Mouse (Mus musculus): ENCODE data around the gene Olfr157. TPM values are rescaled to one million over a fixed set of nuclear protein-coding genes. Genes with fewer than 3 reads are reported as not detected.

The Olfr157 gene
- not detected in 2 replicates for polyA plus RNA-seq (2015; fragmentation: Nextera tagmentation; extraction: Ambion mirVana)

DNA sequence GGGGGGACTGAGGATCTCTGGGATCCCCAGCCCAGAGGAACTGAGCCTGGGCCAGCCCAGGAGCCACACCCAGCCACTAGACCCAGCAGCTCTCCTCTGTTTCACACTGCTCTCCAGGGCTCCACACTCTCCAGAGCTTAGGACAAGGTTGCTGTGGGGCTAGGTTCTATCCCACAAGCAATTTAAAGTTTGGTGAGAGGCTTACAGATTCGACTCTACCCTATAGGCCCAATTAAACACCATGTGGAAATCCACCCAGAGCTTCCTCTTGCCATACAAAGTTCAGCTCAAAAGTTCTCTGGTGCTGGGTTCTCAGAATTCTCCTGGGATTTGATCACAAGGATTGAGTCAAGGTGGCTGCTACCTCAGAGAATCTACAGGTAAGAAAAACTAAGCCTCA is at the start of gene Olfr157:
TSS of gene Olfr157 (minus strand) at position 101 of the 400 bp plus-strand sequence.
- no peak within 1 kb of the TSS for H3K27ac ChIP-seq
- H3K4me1 ChIP-seq, result no peaks in the 10 kb centered on the region
- H3K27me3 ChIP-seq (replicated peaks), result no peaks in the 10 kb centered on the region
- no peak within 1 kb of the TSS for H3K9ac ChIP-seq
- WGBS, result 69% methylated on average over 1 of the region's 1 CpGs
- no peaks in the 10 kb centered on the region for H3K36me3 ChIP-seq
- H3K4me2 ChIP-seq, result no peak within 1 kb of the TSS
- H3K4me3 ChIP-seq (replicated peaks), result no peak within 1 kb of the TSS
- H3K9me3 ChIP-seq, result no peaks in the 10 kb centered on the region
- no peak for ATAC-seq (ENCODE audit: insufficient read depth, low FRiP score, low read depth)

- no peak overlapping the region for H3K4me2 ChIP-seq
- 39% methylated on average over 4 of the region's 4 CpGs for WGBS
- H3K4me1 ChIP-seq, result peaks cover 11% of the 10 kb centered on the region; the same call in 1 of the 2 replicates
- H3K27ac ChIP-seq, result no peak overlapping the region
- H3K36me3 ChIP-seq, result no peaks in the 10 kb centered on the region
- H3K9ac ChIP-seq, result no peak overlapping the region
- H3K27me3 ChIP-seq (replicated peaks), result no peaks in the 10 kb centered on the region
- H3K4me3 ChIP-seq (replicated peaks), result no peak overlapping the region
- no peak for ATAC-seq (ENCODE audit: insufficient read depth, low FRiP score, low read depth)
- no peaks in the 10 kb centered on the region for H3K9me3 ChIP-seq
These were observed 44.2 kb upstream of the Olfr157 start for GRCm38 (mm10) chr4:43884196-43884595.

DNA sequence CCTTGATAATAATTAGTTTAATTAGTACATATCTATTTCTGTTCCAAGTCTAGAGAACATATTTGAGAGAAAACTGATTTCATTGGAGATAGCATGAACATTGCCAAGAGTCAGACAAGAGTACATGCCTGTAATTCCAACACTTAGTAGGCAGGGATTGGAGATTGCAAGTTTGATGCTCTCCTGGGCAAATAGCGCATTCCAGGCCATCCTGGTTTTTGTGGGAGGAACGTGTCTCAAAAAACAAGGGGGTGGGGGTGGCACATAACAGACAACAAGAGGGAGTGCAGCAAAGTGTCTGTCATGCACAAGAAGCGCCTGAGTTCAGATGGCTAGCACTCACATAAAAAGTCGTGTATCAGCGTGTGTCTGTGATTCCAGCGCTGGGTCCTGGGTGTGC is 39.6 kb upstream of the Olfr157 start:
- Histone ChIP-seq H3K9ac (no peak overlapping the region), H3K36me3 (no peaks in the 10 kb centered on the region), H3K9me3 (no peaks in the 10 kb centered on the region), H3K4me1 (peaks cover 18% of the 10 kb centered on the region), H3K27ac (no peak overlapping the region), H3K27me3 (replicated peaks) (no peaks in the 10 kb centered on the region), H3K4me3 (replicated peaks) (no peak overlapping the region), H3K4me2 (no peak overlapping the region)
- WGBS, result 78% methylated on average over 6 of the region's 6 CpGs
- no peak for ATAC-seq (ENCODE audit: insufficient read depth, low FRiP score, low read depth)

DNA sequence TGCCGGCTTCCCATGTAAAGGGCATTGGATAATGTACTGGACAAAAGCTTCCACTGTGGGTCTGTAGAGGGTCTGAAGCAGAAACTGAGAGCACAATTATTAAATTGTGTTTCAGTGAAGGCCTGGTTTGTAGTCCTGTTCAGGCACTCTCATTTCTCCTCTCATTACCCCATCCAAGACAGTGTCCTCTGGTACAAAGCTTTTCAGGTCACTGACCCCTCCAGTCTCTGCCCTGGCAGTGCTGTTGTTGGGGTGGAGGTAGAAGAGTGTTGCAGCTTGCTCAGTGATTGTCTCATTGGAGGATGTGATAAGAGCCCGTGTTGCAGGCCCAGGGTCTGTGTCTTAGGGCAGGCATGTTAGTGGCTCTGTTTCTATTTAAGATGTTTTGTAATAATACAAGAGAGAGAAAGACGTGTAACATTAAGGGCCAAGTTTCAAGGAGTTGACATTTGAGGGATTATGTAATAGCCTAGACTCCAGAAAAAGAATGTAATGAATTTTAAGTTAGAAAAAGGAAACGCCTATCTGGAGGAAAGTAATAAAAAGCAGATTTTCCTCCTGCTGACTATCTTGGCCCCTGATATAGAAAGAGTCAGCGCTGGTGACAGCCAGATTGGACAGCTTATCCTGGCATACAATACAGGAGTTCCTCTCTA is 38.2 kb upstream of the Olfr157 start:
- 31% methylated on average over 5 of the region's 5 CpGs for WGBS
- H3K4me3 ChIP-seq (replicated peaks), result no peak overlapping the region
- no peaks in the 10 kb centered on the region for H3K36me3 ChIP-seq
- H3K4me2 ChIP-seq, result no peak overlapping the region
- H3K27ac ChIP-seq, result 0 out of 2 replicates have a peak overlapping the region, but pooled peaks have one; percentile 44
- no peak for ATAC-seq (ENCODE audit: insufficient read depth, low FRiP score, low read depth)
- peaks cover 10% of the 10 kb centered on the region for H3K4me1 ChIP-seq
- no peaks in the 10 kb centered on the region for H3K9me3 ChIP-seq
- no peaks in the 10 kb centered on the region for H3K27me3 ChIP-seq (replicated peaks)
- H3K9ac ChIP-seq, result no peak overlapping the region

- no peaks in the 10 kb centered on the region for H3K27me3 ChIP-seq (replicated peaks)
- H3K4me3 ChIP-seq (replicated peaks), result no peak overlapping the region
- H3K9me3 ChIP-seq, result no peaks in the 10 kb centered on the region
- WGBS, result 86% methylated on average over 1 of the region's 1 CpGs
- no peak overlapping the region for H3K4me2 ChIP-seq
- no peak overlapping the region for H3K9ac ChIP-seq
- H3K4me1 ChIP-seq, result peaks cover 10% of the 10 kb centered on the region
- no peak for ATAC-seq (ENCODE audit: insufficient read depth, low FRiP score, low read depth)
- H3K27ac ChIP-seq, result no peak overlapping the region
- H3K36me3 ChIP-seq, result no peaks in the 10 kb centered on the region
These were observed 37.2 kb upstream of the Olfr157 start for GRCm38 (mm10) chr4:43877230-43877629.

DNA sequence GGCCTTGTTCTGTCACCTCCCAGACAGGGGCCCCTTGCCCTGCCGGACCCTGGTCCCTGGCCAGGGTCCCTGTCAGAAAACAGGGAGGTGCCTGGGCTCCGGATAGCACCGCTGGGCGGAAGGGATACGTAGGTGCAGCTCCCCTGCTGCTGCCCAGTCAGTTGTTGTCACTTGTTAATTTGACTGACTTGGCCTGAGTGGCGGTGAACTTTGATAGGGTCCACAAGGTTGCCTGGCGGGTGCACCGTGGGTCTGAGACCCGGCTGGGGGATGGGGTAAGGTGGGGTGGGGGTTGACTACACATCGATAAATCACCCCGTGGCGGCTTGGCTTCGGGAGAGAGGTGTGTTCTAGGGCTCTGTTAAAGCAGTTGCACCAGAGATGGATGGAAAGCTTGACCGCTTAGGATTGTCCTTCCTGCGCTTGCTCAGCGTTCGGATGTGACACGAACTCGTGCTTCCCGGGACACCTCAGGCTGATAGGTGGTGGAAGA is 36.0 kb upstream of the Olfr157 start:
- Histone ChIP-seq H3K4me3 (replicated peaks) (peak overlapping the region; percentile 85), H3K9ac (peak overlapping the region; percentile 71), H3K4me2 (peak overlapping the region; percentile 90), H3K36me3 (no peaks in the 10 kb centered on the region), H3K9me3 (no peaks in the 10 kb centered on the region), H3K27ac (no peak overlapping the region; the same call in 1 of the 2 replicates), H3K4me1 (peaks cover 10% of the 10 kb centered on the region), H3K27me3 (replicated peaks) (no peaks in the 10 kb centered on the region)
- under 1% methylated on average over 20 of the region's 20 CpGs for WGBS
- peak; percentile 32; the same call in 1 of the 2 replicates for ATAC-seq (ENCODE audit: insufficient read depth, low FRiP score, low read depth)

DNA sequence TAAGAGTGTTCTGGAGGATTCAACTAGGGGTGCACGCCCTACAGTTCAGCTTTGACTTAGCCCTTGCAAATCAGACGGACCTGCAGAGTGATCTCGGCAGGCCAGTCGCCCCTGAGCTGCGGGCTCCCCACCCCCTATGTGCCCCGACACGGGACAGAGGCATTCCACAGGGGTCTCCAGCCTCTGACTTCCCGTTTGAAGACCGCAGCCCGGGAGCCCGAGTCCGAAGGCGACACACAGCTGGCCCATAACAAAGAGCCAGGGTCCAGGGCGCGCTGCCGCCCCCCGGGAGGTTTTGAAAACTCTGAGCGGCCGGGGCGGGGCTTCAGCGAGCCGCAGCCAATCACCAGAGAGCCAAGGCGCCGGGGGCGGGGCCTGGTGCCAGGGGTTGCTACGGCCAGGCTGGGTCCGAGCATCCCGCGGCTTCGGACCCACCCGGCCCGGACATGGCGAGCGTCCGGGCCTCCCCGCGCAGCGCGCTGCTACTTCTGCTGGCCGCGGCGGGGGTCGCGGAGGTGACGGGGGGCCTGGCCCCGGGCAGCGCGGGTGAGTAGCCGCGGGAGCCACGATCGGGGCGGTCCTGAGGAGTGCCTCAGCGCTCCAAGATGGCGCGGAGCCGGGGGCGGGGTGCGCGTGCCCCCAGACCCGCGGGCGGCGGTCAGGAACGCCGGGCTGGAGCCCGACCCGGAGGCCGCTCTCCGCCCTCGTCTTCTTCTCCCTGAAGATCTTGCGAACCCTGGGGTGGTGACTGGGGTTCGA is 35.3 kb upstream of the Olfr157 start, which contains the start of gene Reck:
TSS of gene Reck (plus strand) at position 371 of the 759 bp plus-strand sequence.
- peak; percentile 83 for ATAC-seq (ENCODE audit: insufficient read depth, low FRiP score, low read depth)
- 1% methylated on average over 67 of the region's 73 CpGs for WGBS
- Histone ChIP-seq H3K9me3 (no peaks in the 10 kb centered on the region), H3K36me3 (no peaks in the 10 kb centered on the region), H3K4me3 (replicated peaks) (peak within 1 kb of the TSS; percentile 85), H3K4me2 (peak within 1 kb of the TSS; percentile 90), H3K9ac (peak within 1 kb of the TSS; percentile 71), H3K4me1 (peaks cover 10% of the 10 kb centered on the region), H3K27me3 (replicated peaks) (no peaks in the 10 kb centered on the region), H3K27ac (no peak within 1 kb of the TSS; the same call in 1 of the 2 replicates)

DNA sequence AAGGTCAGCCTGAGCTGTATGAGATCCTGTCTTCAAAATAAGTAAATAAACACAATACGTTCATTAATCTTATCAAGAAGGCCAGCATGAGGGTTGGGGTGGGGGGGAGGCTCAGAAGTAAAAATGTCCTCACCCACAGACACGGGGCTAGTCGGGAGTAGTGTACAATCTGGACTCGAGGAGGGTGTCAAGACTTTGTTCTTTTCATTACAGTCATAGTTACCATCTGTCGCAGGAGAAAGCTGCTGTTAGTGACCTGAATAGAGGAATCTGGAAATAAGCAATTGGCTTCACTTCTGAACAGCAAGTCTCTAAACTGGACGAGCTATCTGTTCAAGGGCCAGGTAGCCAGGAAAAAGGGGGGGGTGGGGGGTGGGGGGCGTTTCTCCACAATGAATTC is 34.5 kb upstream of the Olfr157 start:
- no peaks in the 10 kb centered on the region for H3K36me3 ChIP-seq
- no peak overlapping the region for H3K4me3 ChIP-seq (replicated peaks)
- no peak for ATAC-seq (ENCODE audit: insufficient read depth, low FRiP score, low read depth)
- H3K27me3 ChIP-seq (replicated peaks), result no peaks in the 10 kb centered on the region
- H3K4me1 ChIP-seq, result peaks cover 10% of the 10 kb centered on the region
- H3K9ac ChIP-seq, result no peak overlapping the region
- 24% methylated on average over 7 of the region's 7 CpGs for WGBS
- H3K27ac ChIP-seq, result no peak overlapping the region
- no peaks in the 10 kb centered on the region for H3K9me3 ChIP-seq
- peak overlapping the region; percentile 90 for H3K4me2 ChIP-seq

DNA sequence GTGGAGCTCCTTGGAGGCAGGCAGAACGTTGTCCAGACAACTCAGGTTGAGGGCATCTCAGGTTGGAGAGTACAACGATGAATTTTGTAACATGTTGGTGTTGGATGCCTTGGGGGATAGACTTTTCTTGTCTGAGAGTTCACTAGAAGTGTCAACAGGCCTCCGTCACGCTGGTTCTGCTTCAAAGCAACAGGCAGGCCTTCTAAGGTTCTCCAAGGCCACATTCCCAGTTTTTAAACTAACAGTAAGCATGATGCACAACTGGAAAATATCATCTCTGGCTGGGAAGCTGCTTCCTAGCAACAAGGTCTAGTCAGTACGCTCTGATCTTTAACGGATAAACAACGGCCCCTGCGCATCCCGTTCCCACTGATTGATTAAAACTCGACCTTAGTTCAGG is 29.8 kb upstream of the Olfr157 start:
- WGBS, result 74% methylated on average over 10 of the region's 10 CpGs
- H3K9ac ChIP-seq, result no peak overlapping the region
- H3K36me3 ChIP-seq, result no peaks in the 10 kb centered on the region
- no peaks in the 10 kb centered on the region for H3K4me1 ChIP-seq
- H3K27me3 ChIP-seq (replicated peaks), result no peaks in the 10 kb centered on the region
- no peak for ATAC-seq (ENCODE audit: insufficient read depth, low FRiP score, low read depth)
- no peak overlapping the region for H3K4me2 ChIP-seq
- no peak overlapping the region for H3K27ac ChIP-seq
- H3K9me3 ChIP-seq, result no peaks in the 10 kb centered on the region
- H3K4me3 ChIP-seq (replicated peaks), result no peak overlapping the region

GRCm38 (mm10) chr4:43863298-43863697 is 23.3 kb upstream of the Olfr157 start:
- Histone ChIP-seq H3K27ac (no peak overlapping the region), H3K4me1 (no peaks in the 10 kb centered on the region), H3K9ac (no peak overlapping the region), H3K36me3 (no peaks in the 10 kb centered on the region), H3K27me3 (replicated peaks) (no peaks in the 10 kb centered on the region), H3K9me3 (no peaks in the 10 kb centered on the region), H3K4me3 (replicated peaks) (no peak overlapping the region), H3K4me2 (no peak overlapping the region)
- no peak for ATAC-seq (ENCODE audit: insufficient read depth, low FRiP score, low read depth)
- WGBS, result 66% methylated on average over 4 of the region's 4 CpGs

- 15% methylated on average over 14 of the region's 14 CpGs for WGBS
- Histone ChIP-seq H3K36me3 (no peaks in the 10 kb centered on the region), H3K4me1 (no peaks in the 10 kb centered on the region), H3K9me3 (no peaks in the 10 kb centered on the region), H3K4me2 (no peak overlapping the region), H3K9ac (no peak overlapping the region), H3K4me3 (replicated peaks) (no peak overlapping the region), H3K27ac (no peak overlapping the region), H3K27me3 (replicated peaks) (no peaks in the 10 kb centered on the region)
- 0 out of 2 replicates have a peak, but pooled peaks have one; percentile 27 for ATAC-seq (ENCODE audit: insufficient read depth, low FRiP score, low read depth)
These were observed 20.9 kb upstream of the Olfr157 start for GRCm38 (mm10) chr4:43860744-43861519.
